Mouse (Mus musculus) fat pad, adult 2 months (tissue): ENCODE data around the gene Wdr26.
A peak's percentile ranks its signal among the peaks of the same experiment; 100 is the strongest.

Experiments used
- DNase-seq: peaks from one replicate; pipeline ENCODE4 v3.0.0-alpha.2; 2011; ENCODE audit warnings: low read depth, low spot score; ENCODE audit errors: extremely low read depth

The Wdr26 gene

GRCm38 (mm10) chr1:181211920-181212633 lies at the start of gene Wdr26:
TSS of gene Wdr26 (minus strand) at chr1:181212001.
- no peak for DNase-seq

- no peak for DNase-seq
Observed at GRCm38 (mm10) chr1:181260949-181261696, 49.3 kb upstream of the Wdr26 start.

- DNase-seq: no peak
Observed at GRCm38 (mm10) chr1:181260422-181260821, 48.6 kb upstream of the Wdr26 start.

GRCm38 (mm10) chr1:181259626-181260410 lies 48.0 kb upstream of the Wdr26 start:
- no peak for DNase-seq

- no peak for DNase-seq
Observed at GRCm38 (mm10) chr1:181259056-181259455, 47.3 kb upstream of the Wdr26 start.

- DNase-seq: no peak
Observed at GRCm38 (mm10) chr1:181258616-181259015, 46.8 kb upstream of the Wdr26 start.

- peak; percentile 55 for DNase-seq
Observed at GRCm38 (mm10) chr1:181257585-181258555, 46.1 kb upstream of the Wdr26 start.

- peak; percentile 57 for DNase-seq
Observed at GRCm38 (mm10) chr1:181256689-181257584, 45.1 kb upstream of the Wdr26 start.

GRCm38 (mm10) chr1:181255891-181256688 lies 44.3 kb upstream of the Wdr26 start:
- no peak for DNase-seq

- no peak for DNase-seq
Observed at GRCm38 (mm10) chr1:181255450-181255849, 43.6 kb upstream of the Wdr26 start.

GRCm38 (mm10) chr1:181251624-181252023 lies 39.8 kb upstream of the Wdr26 start:
- DNase-seq: no peak

- no peak for DNase-seq
Observed at GRCm38 (mm10) chr1:181250961-181251360, 39.2 kb upstream of the Wdr26 start.

- no peak for DNase-seq
Observed at GRCm38 (mm10) chr1:181249537-181249936, 37.7 kb upstream of the Wdr26 start.

GRCm38 (mm10) chr1:181247175-181247574 lies 35.4 kb upstream of the Wdr26 start:
- DNase-seq: no peak

GRCm38 (mm10) chr1:181246487-181247138 lies 34.8 kb upstream of the Wdr26 start:
- DNase-seq: no peak

- DNase-seq: no peak
Observed at GRCm38 (mm10) chr1:181245554-181246486, 34.0 kb upstream of the Wdr26 start.

- no peak for DNase-seq
Observed at GRCm38 (mm10) chr1:181245067-181245466, 33.3 kb upstream of the Wdr26 start.
